In genomic region chr16:24960901-24961806, GRCm38 (mm10) we compare ENCODE assay signal across 7 mouse cellular contexts.
A peak's percentile ranks its signal among the peaks of the same experiment; 100 is the strongest.
DNase-seq lines count a peak whose midpoint lies in the region; ATAC-seq and TF ChIP-seq lines count a peak whose summit lies in the region.

No protein-coding gene starts in this region.

- H3K79me3 ChIP-seq in C2C12 (ENCODE audit: low read depth) = no peaks in the 10 kb centered on the region

- intact Hi-C loops in heart, postnatal 10 days (cut with DNase I) = no loop called here

- TF ChIP-seq CTCF in C2C12 (IDR thresholded peaks at IDR 0.05; ENCODE audit: control insufficient read depth, insufficient read depth, insufficient read length) = no peak

- H3ac ChIP-seq in C2C12 (ENCODE audit: control insufficient read depth, insufficient read length, low read depth) = no peak overlapping the region

- no peaks in the 10 kb centered on the region for H3K36me3 ChIP-seq in C2C12 (ENCODE audit: control insufficient read depth, insufficient read depth)

- no peak for ATAC-seq in CD4-positive, CD25-positive, alpha-beta regulatory T cell, adult 4 months

- no peak overlapping the region for H3K4me3 ChIP-seq in C2C12 (ENCODE audit: insufficient read depth, poor library complexity, severe bottlenecking)

- H3K79me2 ChIP-seq in C2C12 (ENCODE audit: control insufficient read depth, insufficient read depth) = no peaks in the 10 kb centered on the region

- peak; percentile 9 to 28 for DNase-seq in heart, adult 9 months (ENCODE audit: low spot score in 2 of 2)
- no peak for DNase-seq in heart, postnatal 4 days
- peak; percentile 9 for DNase-seq in R1 (ENCODE audit: low read depth, low spot score)
- DNase-seq in heart, postnatal 10 days = peak; percentile 19 to 29
- no peak for DNase-seq in urinary bladder, adult 18-20 months (ENCODE audit: low spot score in 2 of 2)

- H3K27me3 ChIP-seq in C2C12 (ENCODE audit: control insufficient read depth, insufficient read depth, insufficient read length) = no peaks in the 10 kb centered on the region

TF ChIP-seq in C2C12, 6 proteins besides CTCF, POLR2A, EP300 and RAD21:
- TF ChIP-seq MYOG (IDR thresholded peaks at IDR 0.05; ENCODE audit: control insufficient read depth, extremely low read depth, insufficient read length) (no peak), CEBPB (IDR thresholded peaks at IDR 0.05; ENCODE audit: low read depth) (peak; percentile 13)
TF ChIP-seq in C2C12: peak in this region for 1.

Comparison
In these comparisons a context has a peak if more than half of its experiments do, and no peak if none do; other contexts are left out.
1. DNase-seq: peak in heart, adult 9 months (2 of 2), R1 (single experiment) and heart, postnatal 10 days (2 of 2); none in heart, postnatal 4 days (single experiment) and urinary bladder, adult 18-20 months (0 of 2).